Mouse (Mus musculus) erythroblast, embryonic 14.5 days (primary cell): ENCODE results near the gene Retnlg.

Source experiments
- GATA1 ChIP-seq: IDR thresholded peaks from 2 replicates; pipeline ENCODE4 v1.6.1; 2012; ENCODE audit warnings: low read length, inconsistent platforms, mixed read lengths
- TAL1 ChIP-seq: IDR thresholded peaks from 3 replicates; pipeline ENCODE4 v1.6.1; 2012; ENCODE audit warnings: low read length, inconsistent platforms, mixed read lengths

DNA sequence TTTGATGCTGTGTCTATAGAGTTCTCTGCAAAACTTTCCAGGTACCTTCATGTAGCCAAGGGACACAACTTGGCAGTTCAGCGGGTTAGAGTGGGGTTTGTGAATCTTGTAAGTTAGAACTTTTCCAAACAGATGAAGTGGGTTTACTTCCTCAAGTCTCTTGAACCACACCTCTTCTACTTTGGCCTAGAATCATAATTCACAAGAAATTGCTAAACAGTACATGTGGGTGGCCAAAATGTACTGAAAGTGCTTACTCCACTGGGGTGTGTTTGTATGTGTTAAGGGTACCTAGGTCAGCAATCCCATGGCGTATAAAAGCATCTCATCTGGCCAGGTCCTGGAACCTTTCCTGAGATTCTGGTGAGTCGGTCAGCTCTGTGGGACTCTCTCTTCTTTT, 30.2 kb upstream of the Retnlg start, which contains the start of gene Retnla:
- TF ChIP-seq TAL1 (no peak), GATA1 (no peak)
